Mouse (Mus musculus) erythroblast, embryonic 14.5 days (primary cell): Measurements from ENCODE around the gene Mrpl17.

Source experiments
- GATA1 ChIP-seq: IDR thresholded peaks from 2 replicates; pipeline ENCODE4 v1.6.1; 2012; ENCODE audit warnings: low read length, inconsistent platforms, mixed read lengths
- TAL1 ChIP-seq: IDR thresholded peaks from 3 replicates; pipeline ENCODE4 v1.6.1; 2012; ENCODE audit warnings: low read length, inconsistent platforms, mixed read lengths

- TF ChIP-seq TAL1 (no peak), GATA1 (no peak)
These were observed 32.9 kb downstream of the Mrpl17 start for GRCm38 (mm10) chr7:105777797-105778552.
